Mouse (Mus musculus): ENCODE results near the gene Olfml2b.

The Olfml2b gene

DNA sequence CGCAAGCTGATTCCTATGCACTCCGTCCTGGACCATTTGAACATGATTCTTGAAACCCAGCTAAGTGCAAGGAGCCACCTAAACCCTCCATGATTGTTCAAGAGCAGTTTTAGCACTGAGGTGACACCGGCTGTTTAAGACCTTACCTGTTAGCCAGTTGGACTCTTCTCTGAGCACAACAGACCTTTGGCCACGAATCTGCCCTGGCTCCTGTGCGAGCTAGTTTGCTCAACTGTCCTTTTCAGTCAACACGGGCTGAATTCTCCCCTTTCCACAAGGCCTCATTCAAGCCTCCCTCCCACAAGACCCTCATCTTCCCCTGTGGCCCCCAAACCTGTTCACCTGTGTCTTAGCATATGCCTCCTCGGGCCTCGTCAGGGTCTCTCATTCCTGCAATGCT is 52.7 kb downstream of the Olfml2b start:
- no peak for DNase-seq (ENCODE audit: low spot score)

GRCm38 (mm10) chr1:170697771-170698356 is 53.5 kb downstream of the Olfml2b start:
- DNase-seq (ENCODE audit: low spot score), result no peak

- no peak for DNase-seq (ENCODE audit: low spot score)
These were observed 54.4 kb downstream of the Olfml2b start for GRCm38 (mm10) chr1:170698771-170699170.

- DNase-seq (ENCODE audit: low spot score), result no peak
These were observed 55.2 kb downstream of the Olfml2b start for GRCm38 (mm10) chr1:170699553-170699952.

- no peak for DNase-seq (ENCODE audit: low spot score)
These were observed 56.2 kb downstream of the Olfml2b start for GRCm38 (mm10) chr1:170700496-170701027.

GRCm38 (mm10) chr1:170701178-170701577 is 56.8 kb downstream of the Olfml2b start:
- DNase-seq (ENCODE audit: low spot score), result no peak

DNA sequence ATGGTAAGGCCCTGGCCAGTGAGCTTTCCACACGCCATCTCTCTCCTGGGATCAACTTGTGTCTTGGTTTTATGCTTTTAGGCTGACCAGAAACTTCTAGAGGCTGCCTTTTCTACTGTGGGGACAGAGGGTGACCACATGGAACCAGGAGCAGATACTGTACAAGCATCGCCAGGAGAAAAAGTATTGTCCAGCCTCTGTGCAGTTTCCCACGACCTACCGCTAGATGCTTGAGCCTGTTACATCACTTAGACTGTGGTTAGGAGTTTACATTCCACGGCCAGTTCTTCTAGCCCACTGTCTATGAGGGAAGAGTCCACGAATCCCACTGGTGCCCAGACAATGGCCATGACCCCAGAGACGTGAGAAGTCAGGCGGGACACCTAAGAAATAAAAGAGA is 57.2 kb downstream of the Olfml2b start:
- DNase-seq (ENCODE audit: low spot score), result no peak

DNA sequence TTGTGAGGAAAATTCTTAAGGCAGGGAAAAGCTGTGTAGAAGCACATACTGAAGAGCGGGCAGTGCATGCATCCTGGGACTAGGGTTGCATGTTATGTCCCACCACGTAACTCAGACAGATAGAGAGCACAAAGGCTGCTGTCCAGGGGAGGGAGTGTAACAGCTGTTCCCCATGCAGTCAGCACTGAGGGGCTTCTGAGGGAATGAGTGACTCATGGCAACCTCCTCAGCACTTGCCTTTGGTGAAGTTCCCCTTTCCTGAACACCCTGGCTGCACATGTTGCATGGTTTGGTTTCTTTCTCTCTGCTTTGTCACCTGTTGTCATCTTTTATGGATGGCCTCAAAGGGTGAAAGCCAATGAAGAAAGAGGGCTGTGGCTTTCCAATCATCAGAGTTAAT is 57.9 kb downstream of the Olfml2b start:
- no peak for DNase-seq (ENCODE audit: low spot score)

DNA sequence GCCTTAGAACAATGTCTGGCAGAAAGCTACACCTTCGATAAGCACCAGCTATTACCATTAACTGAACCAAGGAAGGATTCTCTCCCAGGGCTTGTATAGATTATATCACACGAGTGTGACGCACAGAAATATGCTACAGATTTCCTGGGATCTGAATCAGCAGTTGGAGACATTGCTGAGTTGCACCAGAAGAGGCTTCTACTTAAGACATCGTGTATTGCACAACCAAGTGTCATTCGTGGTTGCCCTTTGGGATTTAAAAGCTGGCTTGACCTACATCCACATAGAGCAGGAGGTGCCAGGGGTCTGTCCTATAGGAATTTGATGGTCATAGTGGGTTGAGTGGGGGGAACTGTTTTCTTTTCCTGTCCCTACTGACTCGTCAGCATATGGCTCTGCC is 58.6 kb downstream of the Olfml2b start:
- DNase-seq (ENCODE audit: low spot score), result no peak

DNA sequence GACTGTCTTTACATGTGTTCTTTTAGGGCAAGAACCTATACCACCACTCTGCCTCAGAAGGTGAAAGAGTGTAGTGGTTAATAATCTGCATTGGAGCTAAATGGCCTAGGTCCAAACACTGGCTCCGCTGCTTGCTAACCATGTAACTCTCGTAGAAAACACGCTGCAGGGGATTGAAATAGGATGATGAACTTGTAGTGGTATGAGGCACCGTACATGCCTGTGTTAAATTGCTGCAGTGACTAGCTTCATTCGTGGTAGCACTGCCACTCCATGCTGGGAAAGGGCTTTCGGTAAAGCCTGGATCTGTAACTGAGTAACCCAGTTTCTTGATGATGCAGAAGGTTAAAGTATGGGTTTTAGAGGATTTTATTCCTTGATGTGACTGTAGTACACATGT is 59.8 kb downstream of the Olfml2b start:
- no peak for DNase-seq (ENCODE audit: low spot score)

GRCm38 (mm10) chr1:170704911-170705594 is 60.7 kb downstream of the Olfml2b start:
- no peak for DNase-seq (ENCODE audit: low spot score)

DNA sequence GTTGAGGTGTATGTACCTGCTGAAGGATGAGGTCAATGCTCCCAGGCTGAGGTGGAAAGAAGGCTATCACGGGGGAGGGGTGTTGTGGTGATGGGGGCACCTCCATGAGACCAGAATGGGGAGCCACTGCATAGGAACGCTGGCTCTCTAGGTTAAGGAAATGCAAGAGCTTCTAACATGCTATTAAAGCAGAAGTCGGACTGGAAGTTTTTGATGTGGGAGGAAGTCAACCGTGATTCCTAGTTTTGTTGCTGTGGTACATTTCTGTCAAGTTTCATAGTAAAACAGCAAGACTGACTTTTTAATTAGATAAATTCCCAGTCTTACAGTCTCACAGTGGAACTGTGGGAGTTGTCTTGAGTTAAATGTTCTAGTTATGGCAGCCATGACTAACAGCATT is 61.7 kb downstream of the Olfml2b start:
- DNase-seq (ENCODE audit: low spot score), result no peak

GRCm38 (mm10) chr1:170709034-170709433 is 64.7 kb downstream of the Olfml2b start:
- no peak for DNase-seq (ENCODE audit: low spot score)

GRCm38 (mm10) chr1:170709481-170709880 is 65.1 kb downstream of the Olfml2b start:
- DNase-seq (ENCODE audit: low spot score), result peak; percentile 70

GRCm38 (mm10) chr1:170709969-170710368 is 65.6 kb downstream of the Olfml2b start:
- no peak for DNase-seq (ENCODE audit: low spot score)

DNA sequence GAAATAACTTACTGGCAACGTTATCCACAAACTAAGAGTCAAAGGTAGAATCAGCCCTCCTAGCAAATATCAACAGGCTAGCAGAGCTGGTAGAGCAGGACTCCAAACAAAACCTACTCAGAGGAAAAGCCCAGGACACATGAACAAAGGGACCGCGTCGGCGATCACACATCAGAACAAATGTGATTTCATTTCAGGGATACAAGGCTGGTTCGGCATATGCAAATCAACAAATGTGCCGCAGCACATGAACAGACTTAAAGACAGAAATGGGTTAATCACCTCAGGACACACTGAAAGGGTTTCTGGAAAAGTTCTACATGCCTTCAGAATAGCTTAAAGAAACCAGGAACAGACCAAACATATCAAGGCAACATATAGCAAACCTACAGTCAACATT is 67.4 kb downstream of the Olfml2b start:
- no peak for DNase-seq (ENCODE audit: low spot score)

GRCm38 (mm10) chr1:170717241-170717828 is 73.0 kb downstream of the Olfml2b start:
- no peak for DNase-seq (ENCODE audit: low spot score)

DNA sequence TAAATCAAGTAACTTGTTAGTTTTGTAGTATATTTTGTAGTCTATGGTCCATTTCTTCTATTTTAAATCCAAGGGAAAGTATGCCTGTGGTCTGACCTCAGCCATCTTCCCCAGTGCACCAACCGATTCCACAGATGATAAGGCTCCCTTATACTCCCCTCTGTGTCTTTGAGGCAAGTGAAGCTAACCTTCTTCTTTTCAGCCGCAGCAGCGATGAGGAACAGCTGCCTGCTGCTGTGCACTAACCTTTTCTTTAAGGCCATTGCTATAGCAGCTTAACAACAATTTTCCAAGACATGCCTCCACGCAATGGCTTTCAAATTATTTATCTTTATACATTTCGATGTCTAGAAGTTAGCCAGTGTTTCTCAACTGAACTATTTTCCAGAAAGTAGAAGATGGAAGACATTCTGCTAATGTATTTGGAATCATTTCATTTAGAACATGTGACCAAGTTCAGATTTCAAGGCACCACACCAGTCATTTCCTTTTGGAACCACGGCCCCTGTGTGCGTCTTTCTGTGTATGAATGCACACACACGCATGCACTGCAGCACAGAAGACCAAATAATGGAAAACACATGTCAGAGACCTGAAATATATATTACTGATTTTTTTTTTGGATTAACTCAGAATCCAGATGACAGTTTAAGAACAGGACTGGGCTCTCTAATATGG is 73.9 kb downstream of the Olfml2b start:
- DNase-seq (ENCODE audit: low spot score), result no peak

GRCm38 (mm10) chr1:170721560-170721959 is 77.2 kb downstream of the Olfml2b start:
- DNase-seq (ENCODE audit: low spot score), result no peak

DNA sequence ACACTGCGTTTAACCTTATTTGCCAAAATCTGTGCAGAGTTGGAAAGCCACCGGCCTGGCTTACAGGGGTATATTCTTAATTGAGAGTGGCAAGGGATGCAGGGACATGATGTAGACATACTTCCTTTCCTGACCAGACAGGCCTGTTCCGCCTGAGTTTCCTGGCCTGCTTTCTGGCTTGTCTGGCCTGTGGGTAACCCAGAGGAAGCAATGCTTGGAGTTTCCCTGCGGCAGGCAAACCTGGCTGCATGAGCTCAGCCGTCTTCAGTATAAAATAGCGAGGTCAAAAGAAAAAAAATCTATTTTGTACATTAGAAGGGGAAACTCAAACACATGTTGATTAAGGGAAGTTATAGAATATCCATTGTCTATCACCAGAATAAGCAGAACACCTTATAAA is 84.2 kb downstream of the Olfml2b start:
- DNase-seq (ENCODE audit: low spot score), result no peak

DNA sequence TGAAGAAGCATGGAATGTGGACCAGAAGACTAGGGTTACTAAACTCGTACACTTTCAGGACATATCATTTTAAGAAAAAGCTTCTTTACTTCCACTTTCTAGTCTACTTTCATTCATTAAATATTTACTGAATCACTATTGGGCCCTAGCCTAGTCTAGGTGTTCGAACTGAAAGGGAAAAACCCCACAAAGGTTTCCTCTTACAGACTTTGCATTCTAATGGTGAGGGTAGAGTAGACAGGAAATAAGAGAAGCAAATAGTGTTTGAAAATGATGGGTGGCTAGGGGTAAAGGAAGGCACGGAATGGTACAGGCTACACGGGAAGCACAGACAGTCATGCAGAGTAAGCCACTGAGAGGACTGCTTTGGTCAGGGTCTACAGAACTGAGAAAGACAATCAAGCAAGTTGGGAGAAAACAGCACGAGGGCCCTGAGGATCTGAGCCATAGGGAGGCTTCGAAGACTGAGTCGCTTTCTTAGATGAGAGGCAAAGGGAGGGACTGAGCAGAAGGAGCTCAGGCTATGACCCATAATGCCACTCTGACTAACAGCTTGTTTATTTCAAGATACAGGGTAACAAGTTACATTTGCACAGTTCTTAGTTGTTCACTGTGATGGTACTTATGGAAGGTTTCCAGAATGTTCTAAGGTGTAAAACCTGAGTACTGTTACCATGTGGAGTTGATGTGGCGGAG is 85.1 kb downstream of the Olfml2b start:
- no peak for DNase-seq (ENCODE audit: low spot score)
